Mouse (Mus musculus): ENCODE data around the gene Bptf. TPM values are rescaled to one million over a fixed set of nuclear protein-coding genes. Genes with fewer than 3 reads are reported as not detected.
"Not testable (repeated sequence)": the region's sequence is repeated elsewhere in the genome, so short reads cannot be mapped to it uniquely, and the experiment has no call there.

Bptf gene
- polyA plus RNA-seq, 1 experiment from 2014 or later = 19.1 TPM

DNA sequence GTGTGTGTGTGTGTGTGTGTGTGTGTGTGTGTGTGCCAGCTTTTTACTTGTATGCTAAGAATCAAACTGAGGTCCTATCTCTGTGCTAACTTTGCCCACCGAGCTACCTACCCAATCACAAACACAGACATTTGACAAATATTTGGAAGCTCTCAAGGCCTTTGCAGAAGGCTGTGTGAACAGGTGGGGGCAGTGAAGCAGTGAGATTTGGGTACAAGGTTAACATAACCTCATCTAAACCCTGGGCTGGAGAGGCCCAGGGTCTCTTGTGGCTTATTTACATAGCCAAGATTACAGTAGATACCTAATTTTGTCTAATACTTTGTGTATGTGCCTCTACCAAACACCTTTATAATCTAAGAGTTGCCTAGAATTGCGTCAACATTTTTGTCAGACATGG lies 10.5 kb upstream of the Bptf start:
- WGBS = 76% methylated on average over 2 of the region's 2 CpGs
- no peak for ATAC-seq
- no peak overlapping the region for H3K4me3 ChIP-seq (ENCODE audit: low read length)

GRCm38 (mm10) chr11:107140756-107141155 lies 8.8 kb upstream of the Bptf start:
- no peaks in the 10 kb centered on the region for H3K27me3 ChIP-seq (replicated peaks; ENCODE audit: control insufficient read depth, insufficient read depth, low read length)
- H3K9ac ChIP-seq (ENCODE audit: low read depth, low read length) = no peak overlapping the region
- no peak for ATAC-seq
- WGBS = 33% methylated on average over 6 of the region's 6 CpGs
- no peak overlapping the region for H3K4me2 ChIP-seq (ENCODE audit: low read depth, low read length)
- no peak overlapping the region for H3K27ac ChIP-seq (ENCODE audit: low read length)
- H3K4me3 ChIP-seq (ENCODE audit: low read length) = no peak overlapping the region
- no peaks in the 10 kb centered on the region for H3K9me3 ChIP-seq (ENCODE audit: control insufficient read depth, low read length)
- no peaks in the 10 kb centered on the region for H3K36me3 ChIP-seq (ENCODE audit: control insufficient read depth, insufficient read depth, low read length)
- no peaks in the 10 kb centered on the region for H3K4me1 ChIP-seq (ENCODE audit: control insufficient read depth, insufficient read depth, low read length)

More for the DNA sequence above, 10.5 kb upstream of the Bptf start:
- Histone ChIP-seq H3K9ac (ENCODE audit: low read depth, low read length) (no peak overlapping the region), H3K4me1 (ENCODE audit: control insufficient read depth, insufficient read depth, low read length) (no peaks in the 10 kb centered on the region), H3K4me2 (ENCODE audit: low read depth, low read length) (no peak overlapping the region), H3K27ac (ENCODE audit: low read length) (no peak overlapping the region), H3K27me3 (replicated peaks; ENCODE audit: control insufficient read depth, insufficient read depth, low read length) (no peaks in the 10 kb centered on the region), H3K9me3 (ENCODE audit: control insufficient read depth, low read length) (no peaks in the 10 kb centered on the region), H3K36me3 (ENCODE audit: control insufficient read depth, insufficient read depth, low read length) (no peaks in the 10 kb centered on the region)

GRCm38 (mm10) chr11:107138633-107139032 lies 6.7 kb upstream of the Bptf start:
- Histone ChIP-seq H3K9me3 (ENCODE audit: control insufficient read depth, low read length) (no peaks in the 10 kb centered on the region), H3K4me1 (ENCODE audit: control insufficient read depth, insufficient read depth, low read length) (0 out of 2 replicates have a peak, but pooled peaks cover 2% of the 10 kb centered on the region), H3K27me3 (replicated peaks; ENCODE audit: control insufficient read depth, insufficient read depth, low read length) (no peaks in the 10 kb centered on the region), H3K9ac (ENCODE audit: low read depth, low read length) (no peak overlapping the region), H3K36me3 (ENCODE audit: control insufficient read depth, insufficient read depth, low read length) (no peaks in the 10 kb centered on the region), H3K27ac (ENCODE audit: low read length) (no peak overlapping the region), H3K4me2 (ENCODE audit: low read depth, low read length) (no peak overlapping the region), H3K4me3 (ENCODE audit: low read length) (no peak overlapping the region)
- WGBS = 76% methylated on average over 3 of the region's 3 CpGs
- ATAC-seq = no peak

GRCm38 (mm10) chr11:107137593-107137992 lies 5.7 kb upstream of the Bptf start:
- Histone ChIP-seq H3K36me3 (ENCODE audit: control insufficient read depth, insufficient read depth, low read length) (no peaks in the 10 kb centered on the region), H3K4me3 (ENCODE audit: low read length) (no peak overlapping the region), H3K9me3 (ENCODE audit: control insufficient read depth, low read length) (no peaks in the 10 kb centered on the region), H3K27ac (ENCODE audit: low read length) (no peak overlapping the region), H3K4me1 (ENCODE audit: control insufficient read depth, insufficient read depth, low read length) (peaks cover 8% of the 10 kb centered on the region), H3K4me2 (ENCODE audit: low read depth, low read length) (no peak overlapping the region), H3K27me3 (replicated peaks; ENCODE audit: control insufficient read depth, insufficient read depth, low read length) (no peaks in the 10 kb centered on the region), H3K9ac (ENCODE audit: low read depth, low read length) (no peak overlapping the region)
- ATAC-seq = no peak
- 97% methylated on average over 6 of the region's 6 CpGs for WGBS

GRCm38 (mm10) chr11:107136458-107136857 lies 4.5 kb upstream of the Bptf start:
- not testable (repeated sequence) for ATAC-seq; H3K27me3 ChIP-seq (replicated peaks; ENCODE audit: control insufficient read depth, insufficient read depth, low read length); H3K9ac ChIP-seq (ENCODE audit: low read depth, low read length); H3K36me3 ChIP-seq (ENCODE audit: control insufficient read depth, insufficient read depth, low read length); H3K4me2 ChIP-seq (ENCODE audit: low read depth, low read length); H3K9me3 ChIP-seq (ENCODE audit: control insufficient read depth, low read length); H3K4me3 ChIP-seq (ENCODE audit: low read length); H3K27ac ChIP-seq (ENCODE audit: low read length)
- peaks cover 12% of the 10 kb centered on the region for H3K4me1 ChIP-seq (ENCODE audit: control insufficient read depth, insufficient read depth, low read length)
- WGBS = 93% methylated on average over 10 of the region's 10 CpGs

GRCm38 (mm10) chr11:107135741-107136140 lies 3.8 kb upstream of the Bptf start:
- Histone ChIP-seq H3K4me1 (ENCODE audit: control insufficient read depth, insufficient read depth, low read length) (peaks cover 12% of the 10 kb centered on the region), H3K27ac (ENCODE audit: low read length) (no peak overlapping the region), H3K27me3 (replicated peaks; ENCODE audit: control insufficient read depth, insufficient read depth, low read length) (no peaks in the 10 kb centered on the region), H3K9ac (ENCODE audit: low read depth, low read length) (no peak overlapping the region), H3K4me3 (ENCODE audit: low read length) (no peak overlapping the region), H3K9me3 (ENCODE audit: control insufficient read depth, low read length) (no peaks in the 10 kb centered on the region), H3K36me3 (ENCODE audit: control insufficient read depth, insufficient read depth, low read length) (no peaks in the 10 kb centered on the region), H3K4me2 (ENCODE audit: low read depth, low read length) (no peak overlapping the region)
- WGBS = 45% methylated on average over 3 of the region's 3 CpGs
- no peak for ATAC-seq

DNA sequence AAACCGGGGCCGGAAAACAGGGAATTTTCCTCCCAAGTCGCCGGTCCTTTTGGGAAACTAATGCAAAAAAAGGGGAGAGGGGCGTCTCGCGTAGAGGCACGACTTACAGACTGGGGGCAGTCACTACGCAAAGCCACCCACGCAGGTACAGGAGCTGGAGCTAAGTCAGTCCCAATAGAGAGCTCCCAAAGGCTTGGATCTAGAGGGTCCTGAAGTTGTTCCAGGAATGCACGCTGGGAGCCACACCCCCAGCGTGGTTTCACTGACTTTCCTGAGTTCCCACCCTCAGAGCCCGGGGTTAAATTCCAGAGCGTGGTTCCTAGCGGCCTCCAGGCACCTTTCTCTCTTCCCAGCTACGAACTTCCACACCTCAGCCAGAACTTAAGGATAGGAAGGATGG lies 499 bp upstream of the Bptf start:
- peak overlapping the region; percentile 89 for H3K4me3 ChIP-seq (ENCODE audit: low read length)
- H3K9ac ChIP-seq (ENCODE audit: low read depth, low read length) = peak overlapping the region; percentile 97
- WGBS = under 1% methylated on average over 16 of the region's 16 CpGs
- H3K36me3 ChIP-seq (ENCODE audit: control insufficient read depth, insufficient read depth, low read length) = no peaks in the 10 kb centered on the region
- peak overlapping the region; percentile 68 for H3K27ac ChIP-seq (ENCODE audit: low read length)
- peaks cover 14% of the 10 kb centered on the region for H3K4me1 ChIP-seq (ENCODE audit: control insufficient read depth, insufficient read depth, low read length)
- no peaks in the 10 kb centered on the region for H3K9me3 ChIP-seq (ENCODE audit: control insufficient read depth, low read length)
- no peaks in the 10 kb centered on the region for H3K27me3 ChIP-seq (replicated peaks; ENCODE audit: control insufficient read depth, insufficient read depth, low read length)
- peak overlapping the region; percentile 84 for H3K4me2 ChIP-seq (ENCODE audit: low read depth, low read length)
- ATAC-seq = peak; percentile 76

DNA sequence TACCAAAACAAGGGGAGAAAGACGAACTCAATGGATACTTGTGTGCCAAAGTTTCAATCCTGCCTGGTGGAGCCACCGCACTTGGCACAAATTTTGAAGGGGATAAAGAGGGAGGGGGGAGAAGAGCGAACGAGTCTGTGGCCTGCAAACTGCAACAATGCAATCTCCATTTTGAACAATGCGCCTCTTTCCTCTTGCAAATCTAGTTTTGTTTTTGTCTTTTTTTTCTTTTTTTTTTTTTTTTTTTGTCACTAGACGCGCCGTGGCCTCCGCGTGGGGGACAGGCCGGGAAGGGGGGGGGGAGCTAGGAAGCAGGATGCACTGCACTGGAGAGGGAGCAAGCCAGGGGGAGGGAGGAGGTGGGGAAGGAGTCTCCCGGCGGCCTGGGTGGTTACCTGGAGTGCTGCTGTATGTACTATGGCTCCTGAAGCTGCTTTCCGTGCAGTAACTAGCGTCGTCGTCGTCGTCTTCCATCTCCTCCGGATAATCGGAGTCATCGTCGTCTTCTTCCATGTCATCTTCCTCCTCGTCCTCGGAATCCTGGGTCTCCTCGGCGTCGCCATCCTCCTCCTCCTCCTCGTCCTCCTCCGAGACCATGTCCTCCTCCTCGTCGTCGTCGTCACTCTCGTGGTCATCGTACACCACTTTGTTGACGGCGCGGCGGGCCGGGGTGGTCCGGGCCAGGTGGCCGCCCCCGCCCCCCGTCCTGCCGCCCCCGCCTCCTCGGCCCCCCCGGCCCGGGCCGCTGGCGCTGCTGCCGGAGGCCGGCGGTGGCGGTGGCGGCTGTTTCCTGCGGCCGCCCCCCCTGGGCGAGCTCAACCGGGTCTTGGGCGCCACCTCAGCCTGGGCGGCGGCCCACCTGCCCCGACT lies 813 bp downstream of the Bptf start:
- H3K36me3 ChIP-seq (ENCODE audit: control insufficient read depth, insufficient read depth, low read length) = no peaks in the 10 kb centered on the region
- H3K4me1 ChIP-seq (ENCODE audit: control insufficient read depth, insufficient read depth, low read length) = peaks cover 14% of the 10 kb centered on the region
- H3K4me3 ChIP-seq (ENCODE audit: low read length) = peak overlapping the region; percentile 89
- no peaks in the 10 kb centered on the region for H3K9me3 ChIP-seq (ENCODE audit: control insufficient read depth, low read length)
- under 1% methylated on average over 57 of the region's 65 CpGs for WGBS
- H3K9ac ChIP-seq (ENCODE audit: low read depth, low read length) = peak overlapping the region; percentile 97
- peak overlapping the region; percentile 96 for H3K27ac ChIP-seq (ENCODE audit: low read length)
- peak; percentile 66 for ATAC-seq
- no peaks in the 10 kb centered on the region for H3K27me3 ChIP-seq (replicated peaks; ENCODE audit: control insufficient read depth, insufficient read depth, low read length)
- peak overlapping the region; percentile 76 for H3K4me2 ChIP-seq (ENCODE audit: low read depth, low read length)

GRCm38 (mm10) chr11:107130221-107130788 lies 1.6 kb downstream of the Bptf start:
- Histone ChIP-seq H3K9me3 (ENCODE audit: control insufficient read depth, low read length) (no peaks in the 10 kb centered on the region), H3K4me2 (ENCODE audit: low read depth, low read length) (peak overlapping the region; percentile 76), H3K27ac (ENCODE audit: low read length) (no peak overlapping the region), H3K36me3 (ENCODE audit: control insufficient read depth, insufficient read depth, low read length) (no peaks in the 10 kb centered on the region), H3K4me3 (ENCODE audit: low read length) (peak overlapping the region; percentile 89), H3K27me3 (replicated peaks; ENCODE audit: control insufficient read depth, insufficient read depth, low read length) (no peaks in the 10 kb centered on the region), H3K9ac (ENCODE audit: low read depth, low read length) (peak overlapping the region; percentile 97), H3K4me1 (ENCODE audit: control insufficient read depth, insufficient read depth, low read length) (peaks cover 12% of the 10 kb centered on the region)
- WGBS = 2% methylated on average over 18 of the region's 18 CpGs
- ATAC-seq = no peak

Measured in intestine, embryonic 16.5 days (tissue).